Mouse (Mus musculus) embryonic facial prominence, embryonic 12.5 days (tissue): ENCODE measurements at regions not wholly inside any gene's neighbourhood (a gene's known extent, or its start where the extent isn't known, plus 50 kb on each side); places are given as distances from the start of the nearest gene placed in this dataset.
A peak's percentile ranks its signal among the peaks of the same experiment; 100 is the strongest.

ENCODE experiments used
- ATAC-seq: fragments of 200-750 bp; cut with Nextera tagmentation; 2 replicates; pipeline ENCODE4 v1.8.0; 2017; ENCODE audit not compliant: insufficient number of reproducible peaks, insufficient read depth, low FRiP score, low TSS enrichment
- H3K27ac ChIP-seq: fragments of 300-500 bp; sonication (generic); 2 replicates; pipeline ENCODE4 v1.5.1; 2016; ENCODE audit warnings: mild to moderate bottlenecking
- H3K27me3 ChIP-seq: fragments of 300-500 bp; sonication (generic); 2 replicates; pipeline ENCODE4 v1.6.1; 2016; ENCODE audit warnings: mild to moderate bottlenecking, moderate library complexity
- H3K36me3 ChIP-seq: fragments of 300-500 bp; sonication (generic); 2 replicates; pipeline ENCODE4 v1.6.1; 2016; ENCODE audit warnings: mild to moderate bottlenecking
- H3K4me1 ChIP-seq: fragments of 300-500 bp; sonication (generic); 2 replicates; pipeline ENCODE4 v1.6.1; 2016
- H3K4me2 ChIP-seq: fragments of 300-500 bp; sonication (generic); replicated peaks from 2 replicates; pipeline ENCODE4 v1.6.1; 2016; ENCODE audit warnings: mild to moderate bottlenecking, moderate library complexity
- H3K4me3 ChIP-seq: fragments of 300-500 bp; sonication (generic); 2 replicates; pipeline ENCODE4 v1.5.1; 2016; ENCODE audit warnings: mild to moderate bottlenecking
- H3K9ac ChIP-seq: fragments of 300-500 bp; sonication (generic); 2 replicates; pipeline ENCODE4 v1.6.1; 2016; ENCODE audit warnings: mild to moderate bottlenecking, moderate library complexity
- H3K9me3 ChIP-seq: fragments of 300-500 bp; sonication (generic); 2 replicates; pipeline ENCODE4 v1.6.1; 2016; ENCODE audit warnings: mild to moderate bottlenecking, moderate library complexity
- WGBS: fragments of 180-500 bp; shearing (Covaris S2); methylation state at CpG from one replicate; pipeline ENCODE4 v1.1.7; 2016; 5-methylcytosine and 5-hydroxymethylcytosine counted together

- no peak overlapping the region for H3K4me3 ChIP-seq
- 0 out of 2 replicates have a peak overlapping the region, but pooled peaks have one; percentile 15 for H3K9ac ChIP-seq
- no peaks in the 10 kb centered on the region for H3K9me3 ChIP-seq
- no peaks in the 10 kb centered on the region for H3K27me3 ChIP-seq
- H3K4me1 ChIP-seq, result peaks cover 18% of the 10 kb centered on the region
- peak overlapping the region; percentile 78 for H3K27ac ChIP-seq
- WGBS, result 20% methylated on average over 15 of the region's 15 CpGs
- H3K36me3 ChIP-seq, result no peaks in the 10 kb centered on the region
- no peak overlapping the region for H3K4me2 ChIP-seq
- 0 out of 2 replicates have a peak, but pooled peaks have one; percentile 58 for ATAC-seq
These were observed 125.6 kb downstream of the Smad6 start for GRCm38 (mm10) chr9:63896073-63896807.

GRCm38 (mm10) chr9:63892235-63892971 is 129.5 kb downstream of the Smad6 start:
- no peaks in the 10 kb centered on the region for H3K36me3 ChIP-seq
- H3K4me2 ChIP-seq, result no peak overlapping the region
- H3K9me3 ChIP-seq, result no peaks in the 10 kb centered on the region
- H3K27ac ChIP-seq, result no peak overlapping the region
- peaks cover 18% of the 10 kb centered on the region for H3K4me1 ChIP-seq
- 79% methylated on average over 17 of the region's 17 CpGs for WGBS
- no peaks in the 10 kb centered on the region for H3K27me3 ChIP-seq
- no peak overlapping the region for H3K9ac ChIP-seq
- no peak for ATAC-seq
- no peak overlapping the region for H3K4me3 ChIP-seq

GRCm38 (mm10) chr9:63890717-63891116 is 131.1 kb downstream of the Smad6 start:
- H3K27ac ChIP-seq, result no peak overlapping the region
- no peak overlapping the region for H3K4me2 ChIP-seq
- H3K36me3 ChIP-seq, result no peaks in the 10 kb centered on the region
- H3K27me3 ChIP-seq, result no peaks in the 10 kb centered on the region
- ATAC-seq, result no peak
- H3K9me3 ChIP-seq, result no peaks in the 10 kb centered on the region
- H3K4me1 ChIP-seq, result peaks cover 3% of the 10 kb centered on the region; the same call in 1 of the 2 replicates
- 61% methylated on average over 5 of the region's 5 CpGs for WGBS
- H3K4me3 ChIP-seq, result no peak overlapping the region
- no peak overlapping the region for H3K9ac ChIP-seq

DNA sequence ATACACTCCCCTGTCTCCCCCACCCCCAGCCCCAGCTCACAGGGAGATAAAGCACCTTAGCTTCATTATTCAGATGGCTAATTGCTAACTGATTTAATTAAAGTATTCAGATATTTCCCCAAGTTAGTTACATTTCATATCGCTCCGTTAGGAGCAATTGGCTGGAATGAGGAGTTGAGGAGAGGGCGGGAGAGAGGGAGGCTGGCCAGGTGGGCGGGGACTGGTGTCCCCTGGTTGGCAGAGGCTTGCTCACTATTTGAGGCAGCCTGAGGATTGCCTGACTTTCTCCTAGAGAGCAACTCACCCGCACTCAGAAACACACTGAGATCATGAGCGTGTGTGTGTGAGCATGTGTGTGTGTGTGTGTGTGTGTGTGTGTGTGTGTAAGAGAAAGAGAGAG is 131.8 kb upstream of the Smad3 start:
- ATAC-seq, result no peak
- Histone ChIP-seq H3K36me3 (no peaks in the 10 kb centered on the region), H3K4me3 (no peak overlapping the region), H3K4me2 (no peak overlapping the region), H3K27me3 (no peaks in the 10 kb centered on the region), H3K27ac (no peak overlapping the region), H3K9ac (no peak overlapping the region), H3K9me3 (no peaks in the 10 kb centered on the region), H3K4me1 (no peaks in the 10 kb centered on the region)
- WGBS, result 68% methylated on average over 6 of the region's 6 CpGs

DNA sequence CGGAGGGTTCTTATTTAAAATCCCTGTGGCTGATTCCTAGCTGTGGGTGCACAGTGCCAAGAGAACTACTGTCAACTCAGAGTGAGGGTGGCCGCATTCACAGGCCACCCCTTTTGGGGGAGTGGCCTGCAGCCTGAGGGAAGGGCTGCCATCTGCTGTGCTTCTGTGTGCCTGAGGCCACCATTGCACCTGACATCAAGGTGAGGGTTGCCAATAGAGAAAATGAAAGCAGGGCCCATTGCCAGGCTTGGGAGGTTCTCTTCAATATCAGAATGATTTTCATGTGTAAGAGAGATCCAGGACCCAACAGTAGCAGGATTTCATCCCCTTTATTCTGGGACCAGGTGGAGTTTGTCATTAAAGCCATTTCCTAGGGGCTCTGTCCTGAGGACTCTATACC is 127.2 kb upstream of the Smad3 start:
- H3K4me2 ChIP-seq, result no peak overlapping the region
- no peaks in the 10 kb centered on the region for H3K27me3 ChIP-seq
- H3K36me3 ChIP-seq, result no peaks in the 10 kb centered on the region
- no peak overlapping the region for H3K9ac ChIP-seq
- WGBS, result 82% methylated on average over 2 of the region's 2 CpGs
- 0 out of 2 replicates have a peak, but pooled peaks cover 6% of the 10 kb centered on the region for H3K4me1 ChIP-seq
- ATAC-seq, result no peak
- no peak overlapping the region for H3K27ac ChIP-seq
- H3K4me3 ChIP-seq, result no peak overlapping the region
- no peaks in the 10 kb centered on the region for H3K9me3 ChIP-seq

DNA sequence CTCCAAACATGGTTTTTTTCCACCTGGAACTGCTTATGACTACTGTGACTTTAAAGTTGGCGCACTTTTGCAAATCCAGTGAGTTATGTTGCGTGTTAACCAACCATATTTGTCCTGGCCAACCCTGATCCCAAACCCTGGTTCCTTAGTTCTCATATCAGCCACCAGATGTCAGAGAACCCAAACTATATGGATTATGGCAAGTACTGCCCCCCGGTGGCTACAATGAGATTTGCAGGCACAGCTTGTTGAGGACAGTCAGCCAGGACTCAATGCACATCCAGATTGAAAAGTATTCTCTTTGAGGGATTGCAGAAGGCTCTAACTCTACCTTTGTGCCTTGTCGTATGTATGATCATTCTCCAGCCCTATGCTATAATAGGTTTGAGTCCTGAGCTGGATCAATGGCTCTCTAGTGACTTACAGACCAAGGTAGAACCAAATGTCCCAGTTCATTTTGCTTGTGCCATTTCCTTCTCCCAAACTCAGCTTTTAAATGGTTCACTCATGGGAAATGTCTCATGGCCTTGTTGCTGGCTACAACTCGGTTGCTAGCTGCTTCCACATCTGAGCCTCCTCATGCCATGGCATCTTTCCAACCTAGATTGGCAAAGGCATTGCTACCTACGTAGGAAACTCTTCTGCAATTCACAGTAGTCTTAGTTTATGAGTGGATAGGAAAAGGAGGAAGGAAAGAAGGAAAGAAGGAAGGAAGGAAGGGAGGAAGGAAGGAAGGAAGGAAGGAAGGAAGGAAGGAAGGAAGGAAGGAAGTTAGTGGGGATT is 126.1 kb upstream of the Smad3 start:
- Histone ChIP-seq H3K4me1 (0 out of 2 replicates have a peak, but pooled peaks cover 9% of the 10 kb centered on the region), H3K36me3 (no peaks in the 10 kb centered on the region), H3K4me2 (no peak overlapping the region), H3K4me3 (no peak overlapping the region), H3K9me3 (no peaks in the 10 kb centered on the region), H3K9ac (no peak overlapping the region), H3K27ac (no peak overlapping the region), H3K27me3 (no peaks in the 10 kb centered on the region)
- WGBS, result 75% methylated on average over 6 of the region's 6 CpGs
- ATAC-seq, result no peak

- WGBS, result 88% methylated on average over 10 of the region's 10 CpGs
- no peak overlapping the region for H3K9ac ChIP-seq
- H3K4me3 ChIP-seq, result no peak overlapping the region
- H3K9me3 ChIP-seq, result no peaks in the 10 kb centered on the region
- 0 out of 2 replicates have a peak, but pooled peaks have one; percentile 24 for ATAC-seq
- no peak overlapping the region for H3K27ac ChIP-seq
- H3K4me1 ChIP-seq, result 0 out of 2 replicates have a peak, but pooled peaks cover 9% of the 10 kb centered on the region
- H3K27me3 ChIP-seq, result no peaks in the 10 kb centered on the region
- no peak overlapping the region for H3K4me2 ChIP-seq
- no peaks in the 10 kb centered on the region for H3K36me3 ChIP-seq
These were observed 123.9 kb upstream of the Smad3 start for GRCm38 (mm10) chr9:63881692-63882091.

- no peaks in the 10 kb centered on the region for H3K9me3 ChIP-seq
- H3K27me3 ChIP-seq, result no peaks in the 10 kb centered on the region
- no peak overlapping the region for H3K9ac ChIP-seq
- WGBS, result 59% methylated on average over 4 of the region's 4 CpGs
- 0 out of 2 replicates have a peak, but pooled peaks cover 9% of the 10 kb centered on the region for H3K4me1 ChIP-seq
- ATAC-seq, result no peak
- H3K4me3 ChIP-seq, result no peak overlapping the region
- no peak overlapping the region for H3K4me2 ChIP-seq
- no peak overlapping the region for H3K27ac ChIP-seq
- H3K36me3 ChIP-seq, result no peaks in the 10 kb centered on the region
These were observed 123.4 kb upstream of the Smad3 start for GRCm38 (mm10) chr9:63881261-63881563.

GRCm38 (mm10) chr9:63880487-63881260 is 122.9 kb upstream of the Smad3 start:
- 0 out of 2 replicates have a peak, but pooled peaks cover 9% of the 10 kb centered on the region for H3K4me1 ChIP-seq
- 28% methylated on average over 26 of the region's 26 CpGs for WGBS
- H3K9ac ChIP-seq, result no peak overlapping the region
- H3K36me3 ChIP-seq, result no peaks in the 10 kb centered on the region
- no peak overlapping the region for H3K27ac ChIP-seq
- H3K4me2 ChIP-seq, result peak overlapping the region; percentile 42
- H3K4me3 ChIP-seq, result peak overlapping the region; percentile 12
- H3K27me3 ChIP-seq, result no peaks in the 10 kb centered on the region
- ATAC-seq, result no peak
- H3K9me3 ChIP-seq, result no peaks in the 10 kb centered on the region

- ATAC-seq, result no peak
- WGBS, result 19% methylated on average over 15 of the region's 15 CpGs
- H3K9ac ChIP-seq, result no peak overlapping the region
- peak overlapping the region; percentile 12 for H3K4me3 ChIP-seq
- 0 out of 2 replicates have a peak, but pooled peaks cover 9% of the 10 kb centered on the region for H3K4me1 ChIP-seq
- H3K27ac ChIP-seq, result no peak overlapping the region
- no peaks in the 10 kb centered on the region for H3K27me3 ChIP-seq
- H3K36me3 ChIP-seq, result no peaks in the 10 kb centered on the region
- H3K4me2 ChIP-seq, result peak overlapping the region; percentile 42
- H3K9me3 ChIP-seq, result no peaks in the 10 kb centered on the region
These were observed 122.1 kb upstream of the Smad3 start for GRCm38 (mm10) chr9:63879710-63880428.
